Mouse (Mus musculus): Measurements from ENCODE around the gene Mitf.

Mitf gene

GRCm38 (mm10) chr6:97880363-97880762 is 73.5 kb downstream of the Mitf start:
- no peak for DNase-seq (ENCODE audit: low spot score in 2 of 2)

DNA sequence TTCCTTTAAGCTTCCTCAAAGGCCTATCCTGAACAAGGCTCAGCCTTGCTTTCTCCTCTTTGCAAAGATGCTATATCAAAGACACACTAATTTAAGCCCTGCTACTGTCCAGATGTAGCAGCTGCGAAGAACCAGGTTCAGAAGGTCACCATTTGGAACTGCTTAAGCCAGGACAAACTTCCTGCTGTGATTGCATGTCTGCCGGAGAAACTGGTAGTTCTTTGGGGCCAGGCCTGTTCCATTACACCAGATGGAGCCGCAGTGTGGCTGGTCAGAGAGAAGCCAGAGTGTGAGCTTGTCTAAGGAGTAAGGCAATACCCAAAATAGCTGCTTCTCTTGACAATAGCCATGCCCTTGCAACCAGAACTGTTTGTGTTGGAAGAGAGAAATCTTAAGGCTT is 75.1 kb downstream of the Mitf start:
- no peak for DNase-seq (ENCODE audit: low spot score in 2 of 2)

- DNase-seq (ENCODE audit: low spot score in 2 of 2), result no peak
These were observed 76.1 kb downstream of the Mitf start for GRCm38 (mm10) chr6:97882931-97883330.

- DNase-seq (ENCODE audit: low spot score in 2 of 2), result no peak
These were observed 76.6 kb downstream of the Mitf start for GRCm38 (mm10) chr6:97883496-97883895.

DNA sequence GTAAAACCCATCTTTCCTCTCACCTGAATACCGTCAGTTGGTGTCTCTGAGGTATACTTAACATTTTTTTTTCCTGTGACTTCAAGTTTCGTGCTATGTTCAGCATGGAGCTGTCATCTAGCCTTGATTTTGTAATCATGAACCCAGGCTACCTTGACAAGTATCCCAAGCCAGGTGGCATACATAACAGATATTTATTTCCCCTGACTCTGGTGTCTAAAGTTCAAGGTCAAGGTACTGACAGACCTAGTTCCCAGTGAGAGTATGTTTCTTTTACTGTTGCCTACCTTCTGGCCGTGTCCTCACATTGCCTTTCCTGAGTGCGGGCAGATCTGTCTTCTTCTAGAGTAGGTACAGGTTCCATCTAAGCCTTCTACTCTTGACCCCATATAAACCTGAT is 78.1 kb downstream of the Mitf start:
- DNase-seq (ENCODE audit: low spot score in 2 of 2), result no peak

DNA sequence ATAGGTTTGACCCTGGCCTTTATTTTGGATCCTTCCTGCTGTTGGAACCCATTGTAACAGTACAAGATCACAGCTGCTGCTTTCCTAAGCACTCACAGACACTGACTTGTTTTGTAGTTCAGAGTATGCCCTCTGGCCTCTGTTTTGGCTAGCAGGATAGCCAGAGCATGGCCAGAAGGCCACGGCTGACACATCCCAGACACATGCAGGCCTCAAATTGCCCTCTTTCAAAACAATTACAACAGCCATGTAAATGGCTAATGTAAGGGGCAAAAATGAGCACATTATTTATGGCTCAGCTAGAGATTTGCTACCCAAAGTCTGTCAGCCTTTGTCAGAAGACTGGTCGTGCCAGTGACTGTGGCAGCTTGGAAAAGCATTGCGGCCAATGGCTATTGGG is 78.8 kb downstream of the Mitf start:
- DNase-seq (ENCODE audit: low spot score in 2 of 2), result no peak

DNA sequence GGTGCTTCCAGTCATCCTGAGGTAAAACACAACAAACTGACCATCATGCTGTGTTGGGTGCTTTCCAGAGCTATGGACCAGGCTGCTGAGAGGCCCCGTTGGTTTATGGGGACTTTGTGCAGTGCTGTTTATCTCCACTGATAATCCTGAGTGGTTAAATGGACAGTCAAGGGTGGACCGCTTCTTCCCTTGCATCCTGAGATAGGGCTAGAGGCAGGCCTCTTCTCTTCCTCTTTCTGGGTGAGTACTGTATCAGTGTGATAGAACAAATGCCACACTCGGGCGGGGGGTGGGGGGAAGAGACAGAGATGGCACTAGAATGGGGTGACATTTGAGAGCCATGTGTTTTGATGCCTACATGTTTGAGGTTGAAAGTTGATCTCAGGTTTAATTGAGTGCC is 81.0 kb downstream of the Mitf start:
- no peak for DNase-seq (ENCODE audit: low spot score in 2 of 2)

DNA sequence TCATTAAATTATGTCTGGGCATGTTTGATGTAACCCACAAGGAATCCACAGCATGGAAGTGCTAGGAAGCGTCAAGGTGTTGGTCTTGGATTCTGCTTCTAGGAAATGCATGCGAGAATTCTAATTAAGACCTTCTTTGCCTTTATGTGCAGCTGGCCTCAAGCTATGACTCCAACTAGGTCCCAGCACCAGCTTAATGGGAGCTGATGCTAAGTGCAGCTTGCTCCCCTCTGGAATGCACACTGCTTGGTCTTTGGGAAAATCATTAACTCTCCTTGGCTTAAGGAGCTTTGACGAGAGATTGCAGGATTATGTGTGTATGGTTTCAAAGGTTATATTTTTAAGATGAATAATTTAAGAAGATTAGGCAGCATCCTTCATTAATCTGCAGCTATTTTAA is 81.7 kb downstream of the Mitf start:
- no peak for DNase-seq (ENCODE audit: low spot score in 2 of 2)

- no peak for DNase-seq (ENCODE audit: low spot score in 2 of 2)
These were observed 86.7 kb downstream of the Mitf start for GRCm38 (mm10) chr6:97893546-97893945.

DNA sequence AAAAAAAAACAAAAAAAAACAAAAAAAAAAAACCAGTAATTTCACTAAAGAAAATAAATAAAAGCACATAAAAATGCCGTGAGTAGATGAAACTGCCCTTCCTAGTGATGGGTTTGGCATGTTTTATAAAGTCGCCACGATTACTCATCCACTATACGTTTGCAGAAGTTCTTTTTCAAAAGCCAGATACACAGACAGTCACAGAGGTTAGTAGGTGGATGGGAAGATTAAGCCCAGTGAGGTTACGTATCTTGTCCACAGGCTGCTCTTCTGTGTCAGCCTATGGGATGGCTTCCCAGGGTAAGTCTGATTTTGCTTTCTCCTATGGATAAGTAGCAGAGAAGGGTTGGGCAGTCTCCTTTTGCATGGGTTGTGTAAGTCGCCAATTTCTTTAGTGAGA is 90.3 kb downstream of the Mitf start:
- DNase-seq (ENCODE audit: low spot score in 2 of 2), result no peak

- no peak for DNase-seq (ENCODE audit: low spot score in 2 of 2)
These were observed 91.2 kb downstream of the Mitf start for GRCm38 (mm10) chr6:97898085-97898484.

DNA sequence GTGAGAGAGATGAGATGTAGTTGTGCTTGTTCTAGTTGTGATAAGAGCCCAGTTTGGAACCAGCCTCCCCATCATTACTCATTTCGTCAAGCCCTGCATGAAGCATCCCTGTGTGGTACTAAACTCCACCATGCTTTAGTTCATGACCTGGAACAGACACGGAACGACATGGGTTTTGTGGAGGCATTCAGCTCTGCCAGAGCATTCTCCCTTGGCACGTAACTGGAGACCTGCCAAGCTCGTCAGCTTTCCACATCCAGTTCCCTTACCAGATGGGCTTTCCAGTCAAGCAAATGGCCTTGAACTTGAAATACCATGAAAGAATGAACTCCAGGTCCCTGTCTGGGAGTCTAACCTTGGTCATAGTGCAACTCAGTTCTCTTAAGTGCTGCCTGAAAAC is 94.7 kb downstream of the Mitf start:
- DNase-seq (ENCODE audit: low spot score in 2 of 2), result no peak

DNA sequence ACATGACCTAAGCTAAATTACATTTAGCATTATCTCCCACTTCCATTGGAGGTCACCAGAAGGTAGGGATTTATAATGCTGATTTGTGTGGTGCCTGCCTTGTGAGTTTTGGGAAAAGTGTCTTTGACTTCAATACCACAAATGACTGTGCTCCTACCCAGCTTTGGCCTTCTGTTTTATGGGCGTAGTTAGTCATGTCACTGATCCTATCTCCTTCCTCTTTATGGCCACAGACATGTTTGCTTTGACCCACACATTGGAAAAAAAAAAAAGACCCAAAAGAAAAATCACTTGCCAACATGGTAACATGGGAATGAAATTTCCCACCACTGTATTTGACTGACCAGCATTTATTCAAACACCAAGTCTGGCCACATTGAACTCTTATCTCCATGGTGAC is 95.4 kb downstream of the Mitf start:
- DNase-seq (ENCODE audit: low spot score in 2 of 2), result no peak

DNA sequence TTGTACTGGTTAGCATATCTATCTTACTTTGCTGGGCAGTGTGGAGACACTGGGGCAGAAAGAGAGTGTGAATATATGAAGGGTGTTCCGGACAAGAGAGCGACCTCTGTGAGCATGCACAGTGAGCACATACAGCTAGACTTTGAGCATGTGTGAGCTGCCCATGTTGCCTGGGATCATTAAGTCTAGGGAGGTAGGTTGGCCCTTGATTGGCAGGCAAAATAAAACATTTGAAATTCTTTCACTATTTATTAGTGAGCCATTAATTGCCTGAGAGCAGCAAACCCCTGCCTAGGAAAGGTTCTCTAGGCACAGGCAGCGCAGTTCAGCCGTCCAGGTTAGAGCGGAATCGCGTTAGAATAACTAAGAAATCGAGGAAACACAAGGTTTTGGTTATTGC is 107.9 kb downstream of the Mitf start:
- DNase-seq (ENCODE audit: low spot score in 2 of 2), result no peak

GRCm38 (mm10) chr6:97916386-97916903 is 109.6 kb downstream of the Mitf start:
- no peak for DNase-seq (ENCODE audit: low spot score in 2 of 2)

GRCm38 (mm10) chr6:97918051-97918450 is 111.2 kb downstream of the Mitf start:
- DNase-seq (ENCODE audit: low spot score in 2 of 2), result no peak

- DNase-seq (ENCODE audit: low spot score in 2 of 2), result no peak
These were observed 111.6 kb downstream of the Mitf start for GRCm38 (mm10) chr6:97918481-97918880.

DNA sequence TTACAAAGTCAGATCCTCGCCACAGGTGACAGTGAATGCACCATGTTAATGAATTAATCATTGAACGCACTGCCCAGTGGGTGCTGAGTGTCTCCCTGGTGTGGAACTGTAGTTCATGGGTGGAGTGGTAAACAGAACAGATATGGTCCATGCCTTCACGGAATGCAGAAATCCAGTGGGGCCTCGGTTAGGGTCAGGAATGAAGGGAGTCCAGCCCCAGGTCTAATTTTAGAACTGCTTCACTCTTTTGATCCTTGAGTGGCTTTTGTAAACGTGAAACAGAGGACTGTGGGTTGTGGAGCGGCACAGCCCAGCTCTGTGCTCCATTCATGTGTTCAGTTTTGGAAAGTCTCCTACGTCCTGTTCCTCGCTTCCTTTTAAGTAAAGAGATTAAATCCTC is 112.4 kb downstream of the Mitf start:
- DNase-seq (ENCODE audit: low spot score in 2 of 2), result no peak

- no peak for DNase-seq (ENCODE audit: low spot score in 2 of 2)
These were observed 114.7 kb downstream of the Mitf start for GRCm38 (mm10) chr6:97921591-97921990.

DNA sequence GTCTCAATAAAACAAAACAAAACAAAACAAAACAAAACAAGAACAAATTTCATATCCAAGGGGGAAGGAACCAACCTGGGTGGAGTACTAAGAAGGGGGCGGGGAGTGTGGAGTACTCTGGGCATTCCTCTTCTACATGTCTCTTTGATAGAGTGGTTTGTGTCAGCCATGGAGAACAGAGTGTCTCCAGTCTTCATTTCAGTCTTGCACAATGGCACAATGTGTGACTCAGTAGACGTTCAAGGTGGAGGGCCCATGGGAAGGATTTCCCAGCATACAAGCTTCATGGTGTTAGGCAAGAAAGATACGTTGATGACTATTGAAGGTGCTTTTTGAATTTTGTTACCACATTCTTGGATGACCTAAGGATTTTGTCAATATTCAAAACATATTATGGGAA is 117.4 kb downstream of the Mitf start:
- no peak for DNase-seq (ENCODE audit: low spot score in 2 of 2)

- DNase-seq (ENCODE audit: low spot score in 2 of 2), result no peak
These were observed 122.2 kb downstream of the Mitf start for GRCm38 (mm10) chr6:97929051-97929450.

DNA sequence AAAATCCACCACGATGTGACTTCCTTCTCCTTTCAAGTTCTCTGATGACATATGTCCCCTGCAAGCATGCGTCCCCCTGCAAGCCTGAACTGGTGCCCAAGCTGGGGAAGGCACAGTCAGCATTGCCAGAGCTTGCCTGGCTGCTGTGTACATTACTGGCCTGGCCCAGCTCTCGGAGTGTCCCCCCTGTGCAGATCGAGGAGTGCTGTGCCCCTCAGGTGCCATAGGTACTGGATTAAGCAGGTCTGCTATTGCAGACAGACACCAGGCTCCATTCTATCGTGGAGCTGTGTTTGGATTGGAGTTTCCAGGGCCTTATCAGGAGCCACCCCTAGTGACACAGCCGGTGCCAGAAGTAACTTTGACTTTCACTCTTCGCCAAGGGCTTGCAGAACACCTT is 122.6 kb downstream of the Mitf start:
- DNase-seq (ENCODE audit: low spot score in 2 of 2), result no peak

- no peak for DNase-seq (ENCODE audit: low spot score in 2 of 2)
These were observed 130.3 kb downstream of the Mitf start for GRCm38 (mm10) chr6:97937139-97937538.

GRCm38 (mm10) chr6:97937897-97938614 is 131.2 kb downstream of the Mitf start:
- no peak for DNase-seq (ENCODE audit: low spot score in 2 of 2)

Data from natural killer cell, adult 2 months (primary cell).